Mouse (Mus musculus) embryonic facial prominence, embryonic 13.5 days (tissue): Measurements from ENCODE around the gene Gigyf1. TPM values are rescaled to one million over a fixed set of nuclear protein-coding genes. Genes with fewer than 3 reads are reported as not detected.
A peak's percentile ranks its signal among the peaks of the same experiment; 100 is the strongest.

Experiments
- ATAC-seq: fragments of 200-750 bp; cut with Nextera tagmentation; 2 replicates; pipeline ENCODE4 v1.8.0; 2017; ENCODE audit warnings: low read depth; ENCODE audit not compliant: insufficient number of reproducible peaks, insufficient read depth, low FRiP score, low TSS enrichment
- H3K27ac ChIP-seq: fragments of 300-500 bp; sonication (generic); 2 replicates; pipeline ENCODE4 v1.5.1; 2015; ENCODE audit warnings: moderate library complexity, mild to moderate bottlenecking, inconsistent platforms
- H3K27me3 ChIP-seq: fragments of 300-500 bp; sonication (generic); 2 replicates; pipeline ENCODE4 v1.6.1; 2015; ENCODE audit warnings: mild to moderate bottlenecking, inconsistent platforms
- H3K36me3 ChIP-seq: fragments of 300-500 bp; sonication (generic); 2 replicates; pipeline ENCODE4 v1.6.1; 2015; ENCODE audit warnings: mild to moderate bottlenecking, inconsistent platforms
- H3K4me1 ChIP-seq: fragments of 300-500 bp; sonication (generic); 2 replicates; pipeline ENCODE4 v1.6.1; 2015; ENCODE audit warnings: inconsistent platforms
- H3K4me2 ChIP-seq: fragments of 300-500 bp; sonication (generic); 2 replicates; pipeline ENCODE4 v1.6.1; 2015; ENCODE audit warnings: moderate library complexity, mild to moderate bottlenecking, inconsistent platforms
- H3K4me3 ChIP-seq: fragments of 300-500 bp; sonication (generic); 2 replicates; pipeline ENCODE4 v1.5.1; 2015; ENCODE audit warnings: mild to moderate bottlenecking, inconsistent platforms
- H3K9ac ChIP-seq: fragments of 300-500 bp; sonication (generic); 2 replicates; pipeline ENCODE4 v1.6.1; 2015; ENCODE audit warnings: mild to moderate bottlenecking, inconsistent platforms
- H3K9me3 ChIP-seq: fragments of 300-500 bp; sonication (generic); 2 replicates; pipeline ENCODE4 v1.6.1; 2016; ENCODE audit warnings: inconsistent platforms
- WGBS: fragments of 180-500 bp; shearing (Covaris S2); methylation state at CpG from one replicate; pipeline ENCODE4 v1.1.7; 2015; ENCODE audit warnings: mixed read lengths; 5-methylcytosine and 5-hydroxymethylcytosine counted together
- microRNA-seq: library from miRNA; unstranded; fragments of <30 nt; microRNA quantifications from one replicate; pipeline ENCODE4, GENCODE M21; 2016
- polyA plus RNA-seq: library from polyadenylated mRNA; unstranded; fragments of >200 nt; fragmentation: Nextera tagmentation; extraction: Ambion mirVana; gene quantifications from 2 replicates; pipeline ENCODE4 v1.2.1, GENCODE M21; 2015

Gene Gigyf1
- polyA plus RNA-seq, 1 experiment from 2014 or later: 17.1 TPM

GRCm38 (mm10) chr5:137565744-137566143 is 47.4 kb downstream of the Gigyf1 start:
- no peak overlapping the region for H3K4me3 ChIP-seq
- H3K36me3 ChIP-seq: no peaks in the 10 kb centered on the region
- H3K4me1 ChIP-seq: peaks cover 4% of the 10 kb centered on the region; the same call in 1 of the 2 replicates
- no peak overlapping the region for H3K9ac ChIP-seq
- H3K27ac ChIP-seq: no peak overlapping the region
- WGBS: 65% methylated on average over 6 of the region's 6 CpGs
- ATAC-seq: no peak
- no peak overlapping the region for H3K4me2 ChIP-seq
- H3K27me3 ChIP-seq: no peaks in the 10 kb centered on the region
- H3K9me3 ChIP-seq: no peaks in the 10 kb centered on the region

- no peaks in the 10 kb centered on the region for H3K36me3 ChIP-seq
- no peak overlapping the region for H3K4me3 ChIP-seq
- ATAC-seq: no peak
- H3K27ac ChIP-seq: no peak overlapping the region
- peaks cover 4% of the 10 kb centered on the region; the same call in 1 of the 2 replicates for H3K4me1 ChIP-seq
- H3K9me3 ChIP-seq: no peaks in the 10 kb centered on the region
- no peaks in the 10 kb centered on the region for H3K27me3 ChIP-seq
- no peak overlapping the region for H3K4me2 ChIP-seq
- 91% methylated on average over 5 of the region's 5 CpGs for WGBS
- H3K9ac ChIP-seq: no peak overlapping the region
Observed at GRCm38 (mm10) chr5:137566416-137566815, 48.1 kb downstream of the Gigyf1 start.

GRCm38 (mm10) chr5:137568223-137568798 is 50.0 kb downstream of the Gigyf1 start:
- no peaks in the 10 kb centered on the region for H3K27me3 ChIP-seq
- no peak for ATAC-seq
- no peak overlapping the region for H3K9ac ChIP-seq
- no peak overlapping the region for H3K4me3 ChIP-seq
- no peak overlapping the region for H3K4me2 ChIP-seq
- 87% methylated on average over 8 of the region's 8 CpGs for WGBS
- no peaks in the 10 kb centered on the region for H3K36me3 ChIP-seq
- H3K9me3 ChIP-seq: no peaks in the 10 kb centered on the region
- no peak overlapping the region for H3K27ac ChIP-seq
- peaks cover 4% of the 10 kb centered on the region; the same call in 1 of the 2 replicates for H3K4me1 ChIP-seq

GRCm38 (mm10) chr5:137569031-137569430 is 50.7 kb downstream of the Gigyf1 start:
- Histone ChIP-seq H3K9ac (no peak overlapping the region), H3K36me3 (no peaks in the 10 kb centered on the region), H3K4me1 (peaks cover 5% of the 10 kb centered on the region; the same call in 1 of the 2 replicates), H3K27me3 (peaks cover 5% of the 10 kb centered on the region), H3K4me3 (no peak overlapping the region), H3K27ac (no peak overlapping the region), H3K4me2 (no peak overlapping the region), H3K9me3 (no peaks in the 10 kb centered on the region)
- ATAC-seq: no peak
- 70% methylated on average over 12 of the region's 12 CpGs for WGBS

GRCm38 (mm10) chr5:137569665-137570064 is 51.3 kb downstream of the Gigyf1 start, which contains the start of gene Tfr2:
Gene Tfr2, plus strand, starts transcription at chr5:137569840.
- Histone ChIP-seq H3K27me3 (peaks cover 11% of the 10 kb centered on the region), H3K9ac (no peak within 1 kb of the TSS), H3K36me3 (no peaks in the 10 kb centered on the region), H3K4me3 (no peak within 1 kb of the TSS), H3K9me3 (no peaks in the 10 kb centered on the region), H3K4me1 (peaks cover 12% of the 10 kb centered on the region; the same call in 1 of the 2 replicates), H3K4me2 (peak within 1 kb of the TSS; percentile 7), H3K27ac (no peak within 1 kb of the TSS)
- 37% methylated on average over 9 of the region's 9 CpGs for WGBS
- 0 out of 2 replicates have a peak, but pooled peaks have one; percentile 27 for ATAC-seq

- H3K36me3 ChIP-seq: no peaks in the 10 kb centered on the region
- H3K4me2 ChIP-seq: peak overlapping the region; percentile 7; the same call in 1 of the 2 replicates
- no peaks in the 10 kb centered on the region for H3K9me3 ChIP-seq
- H3K4me1 ChIP-seq: peaks cover 12% of the 10 kb centered on the region; the same call in 1 of the 2 replicates
- no peak overlapping the region for H3K4me3 ChIP-seq
- H3K27ac ChIP-seq: no peak overlapping the region
- WGBS: 49% methylated on average over 7 of the region's 7 CpGs
- H3K27me3 ChIP-seq: peaks cover 16% of the 10 kb centered on the region
- H3K9ac ChIP-seq: no peak overlapping the region
- ATAC-seq: no peak
Observed at GRCm38 (mm10) chr5:137570181-137570580, 51.8 kb downstream of the Gigyf1 start.

GRCm38 (mm10) chr5:137570691-137571586 is 52.6 kb downstream of the Gigyf1 start:
- H3K9me3 ChIP-seq: no peaks in the 10 kb centered on the region
- WGBS: 73% methylated on average over 17 of the region's 17 CpGs
- no peak for ATAC-seq

GRCm38 (mm10) chr5:137574470-137574901 is 56.1 kb downstream of the Gigyf1 start:
- WGBS: 7% methylated on average over 27 of the region's 27 CpGs
- H3K9ac ChIP-seq: peak overlapping the region; percentile 60

More at GRCm38 (mm10) chr5:137570691-137571586, 52.6 kb downstream of the Gigyf1 start:
- Histone ChIP-seq H3K4me1 (peaks cover 12% of the 10 kb centered on the region; the same call in 1 of the 2 replicates), H3K4me3 (no peak overlapping the region), H3K27ac (no peak overlapping the region), H3K4me2 (no peak overlapping the region; the same call in 1 of the 2 replicates), H3K9ac (no peak overlapping the region), H3K36me3 (no peaks in the 10 kb centered on the region), H3K27me3 (peaks cover 16% of the 10 kb centered on the region)

More at GRCm38 (mm10) chr5:137574470-137574901, 56.1 kb downstream of the Gigyf1 start:
- Histone ChIP-seq H3K4me2 (peak overlapping the region; percentile 53), H3K9me3 (no peaks in the 10 kb centered on the region), H3K36me3 (no peaks in the 10 kb centered on the region), H3K27ac (no peak overlapping the region), H3K27me3 (peaks cover 16% of the 10 kb centered on the region), H3K4me3 (peak overlapping the region; percentile 33), H3K4me1 (peaks cover 9% of the 10 kb centered on the region; the same call in 1 of the 2 replicates)
- ATAC-seq: no peak

Small RNAs within 50 kb of the gene (microRNA-seq; reads per million reads assigned to microRNA genes)
- gene Mir6418: 1.5 reads per million

Other genes with a start within 250 kb of the Gigyf1 start
- gene Ache, start 231.0 kb upstream of the Gigyf1 start, polyA plus RNA-seq: 2.7 and 3.3 TPM in 2 replicates
- 5.4 and 5.6 TPM in 2 replicates for gene Ufsp1, start 223.9 kb upstream of the Gigyf1 start, polyA plus RNA-seq
- 143 and 148 TPM in 2 replicates for gene Srrt, start 210.9 kb upstream of the Gigyf1 start, polyA plus RNA-seq
- 106 TPM in 2 replicates for gene Trip6, start 204.1 kb upstream of the Gigyf1 start, polyA plus RNA-seq
- gene Slc12a9, start 185.0 kb upstream of the Gigyf1 start, polyA plus RNA-seq: 16.0 and 16.1 TPM in 2 replicates
- gene Ephb4, start 168.4 kb upstream of the Gigyf1 start, polyA plus RNA-seq: 70.4 and 71.0 TPM in 2 replicates
- 0.11 and 0.17 TPM in 2 replicates for gene Zan, start 41.5 kb upstream of the Gigyf1 start, polyA plus RNA-seq
- 48.0 and 56.2 TPM in 2 replicates for gene Pop7, start 16.0 kb upstream of the Gigyf1 start, polyA plus RNA-seq
- gene Epo, start 14.7 kb downstream of the Gigyf1 start, polyA plus RNA-seq: not detected in 2 replicates
- 360 and 396 TPM in 2 replicates for gene Gnb2, start 15.0 kb downstream of the Gigyf1 start, polyA plus RNA-seq
- 2.8 and 4.5 TPM in 2 replicates for gene Actl6b, start 35.0 kb downstream of the Gigyf1 start, polyA plus RNA-seq
- 0.35 and 1.7 TPM in 2 replicates for gene Tfr2, start 51.3 kb downstream of the Gigyf1 start, polyA plus RNA-seq
- gene Mospd3, start 82.5 kb downstream of the Gigyf1 start, polyA plus RNA-seq: 33.3 and 33.8 TPM in 2 replicates
- gene Pcolce, start 95.2 kb downstream of the Gigyf1 start, polyA plus RNA-seq: 122 and 135 TPM in 2 replicates
- 0.13 TPM in 1 of 2 replicates, not detected in the other for gene Fbxo24, start 110.5 kb downstream of the Gigyf1 start, polyA plus RNA-seq
- 31.5 and 33.9 TPM in 2 replicates for gene Lrch4, start 110.6 kb downstream of the Gigyf1 start, polyA plus RNA-seq
- 7.9 and 8.2 TPM in 2 replicates for gene Gm20605, start 110.6 kb downstream of the Gigyf1 start, polyA plus RNA-seq
- 7.0 and 8.6 TPM in 2 replicates for gene Sap25, start 122.8 kb downstream of the Gigyf1 start, polyA plus RNA-seq
- gene Irs3, start 127.2 kb downstream of the Gigyf1 start, polyA plus RNA-seq: 0.26 and 0.32 TPM in 2 replicates
- gene Agfg2, start 166.2 kb downstream of the Gigyf1 start, polyA plus RNA-seq: 15.8 and 19.2 TPM in 2 replicates
- 3.5 and 4.4 TPM in 2 replicates for gene Nyap1, start 223.1 kb downstream of the Gigyf1 start, polyA plus RNA-seq
- gene Tsc22d4, start 227.2 kb downstream of the Gigyf1 start, polyA plus RNA-seq: 129 and 134 TPM in 2 replicates